17 mouse cellular contexts compared by ENCODE assay signal in genomic region chr10:60913456-60913900, GRCm38 (mm10).
DNase-seq lines count a peak whose midpoint lies in the region; ATAC-seq and TF ChIP-seq lines count a peak whose summit lies in the region.
"Had no signal": no experiment of that assay in that cellular context is flagged by ENCODE, and none has a peak within 500 bp of the region (broad histone marks: within the 10 kb centered on the region; RNA-seq: fewer than 3 reads in every experiment).

No protein-coding gene starts in this region.

- H3K4me3 ChIP-seq in midbrain, embryonic 14.5 days (replicated peaks; ENCODE audit: low read depth, low read length) = no peak overlapping the region
- H3K4me3 ChIP-seq in midbrain, embryonic 11.5 days (ENCODE audit: low read depth, low read length) = no peak overlapping the region
- H3K4me3 ChIP-seq in layer of hippocampus, adult 2 months = no peak overlapping the region
- H3K4me3 ChIP-seq: embryonic facial prominence, embryonic 12.5 days; liver, embryonic 12.5 days; midbrain, embryonic 12.5 days; neural tube, embryonic 13.5 days had no signal

- intact Hi-C loops in heart, postnatal 14 days (cut with DNase I) = no loop called here

- peak; percentile 70 for ATAC-seq in frontal cortex, adult (ENCODE audit: low TSS enrichment)
- no peak for ATAC-seq in midbrain, embryonic 14.5 days (ENCODE audit: low FRiP score, low TSS enrichment)
- ATAC-seq in midbrain, embryonic 11.5 days (ENCODE audit: low FRiP score) = no peak
- ATAC-seq: liver, embryonic 12.5 days; Patski had no signal

- H3K27ac ChIP-seq in midbrain, embryonic 14.5 days (replicated peaks; ENCODE audit: low read depth, low read length) = no peak overlapping the region
- no peak overlapping the region for H3K27ac ChIP-seq in midbrain, embryonic 11.5 days (ENCODE audit: low read depth, low read length)
- H3K27ac ChIP-seq in layer of hippocampus, adult 2 months = no peak overlapping the region
- H3K27ac ChIP-seq: embryonic facial prominence, embryonic 12.5 days; liver, embryonic 12.5 days; midbrain, embryonic 12.5 days; neural tube, embryonic 13.5 days had no signal

- peaks cover 21% of the 10 kb centered on the region for H3K4me1 ChIP-seq in midbrain, embryonic 14.5 days (ENCODE audit: control insufficient read depth, insufficient read depth, low read length)
- peaks cover 16% of the 10 kb centered on the region for H3K4me1 ChIP-seq in midbrain, embryonic 11.5 days (ENCODE audit: control insufficient read depth, insufficient read depth, low read length)
- H3K4me1 ChIP-seq: liver, embryonic 12.5 days had no signal

- no peaks in the 10 kb centered on the region for H3K36me3 ChIP-seq in midbrain, embryonic 14.5 days (ENCODE audit: control insufficient read depth, insufficient read depth, low read length)
- H3K36me3 ChIP-seq in midbrain, embryonic 11.5 days (ENCODE audit: control insufficient read depth, insufficient read depth, low read length) = no peaks in the 10 kb centered on the region
- H3K36me3 ChIP-seq: embryonic facial prominence, embryonic 12.5 days; liver, embryonic 12.5 days; midbrain, embryonic 12.5 days; neural tube, embryonic 13.5 days had no signal

- no peak overlapping the region for H3K9ac ChIP-seq in midbrain, embryonic 14.5 days (replicated peaks; ENCODE audit: low read length)
- H3K9ac ChIP-seq in midbrain, embryonic 11.5 days (ENCODE audit: low read length) = no peak overlapping the region
- H3K9ac ChIP-seq: embryonic facial prominence, embryonic 12.5 days; liver, embryonic 12.5 days; midbrain, embryonic 12.5 days; neural tube, embryonic 13.5 days had no signal

- 0 out of 2 replicates have a peak, but pooled peaks cover 3% of the 10 kb centered on the region for H3K9me3 ChIP-seq in midbrain, embryonic 14.5 days (ENCODE audit: control insufficient read depth, low read length)
- no peaks in the 10 kb centered on the region for H3K9me3 ChIP-seq in midbrain, embryonic 11.5 days (ENCODE audit: control insufficient read depth, low read length)
- H3K9me3 ChIP-seq: embryonic facial prominence, embryonic 12.5 days; liver, embryonic 12.5 days had no signal

- no peaks in the 10 kb centered on the region for H3K27me3 ChIP-seq in midbrain, embryonic 14.5 days (ENCODE audit: control insufficient read depth, insufficient read depth, low read length)
- H3K27me3 ChIP-seq in midbrain, embryonic 11.5 days (ENCODE audit: control insufficient read depth, insufficient read depth, low read length) = peaks cover 6% of the 10 kb centered on the region; the same call in 1 of the 2 replicates
- H3K27me3 ChIP-seq: liver, embryonic 12.5 days; neural tube, embryonic 13.5 days; Patski had no signal

- TF ChIP-seq CTCF in layer of hippocampus, adult 2 months (conservative IDR thresholded peaks at IDR 0.05) = no peak

- no peak overlapping the region for H3K4me2 ChIP-seq in midbrain, embryonic 14.5 days (ENCODE audit: low read length)
- no peak overlapping the region for H3K4me2 ChIP-seq in midbrain, embryonic 11.5 days
- H3K4me2 ChIP-seq: embryonic facial prominence, embryonic 12.5 days; liver, embryonic 12.5 days; midbrain, embryonic 12.5 days; neural tube, embryonic 13.5 days had no signal

- peak; percentile 18 for DNase-seq in adrenal gland, adult 2 months
- DNase-seq in adrenal gland, postnatal 4 days (ENCODE audit: low spot score in 2 of 2) = no peak
- no peak for DNase-seq in frontal cortex, postnatal 10 days (ENCODE audit: low spot score in 2 of 2)
- peak; percentile 50 for DNase-seq in midbrain, embryonic 14.5 days
- no peak for DNase-seq in midbrain, embryonic 11.5 days (ENCODE audit: low spot score, missing footprints)
- DNase-seq in heart, postnatal 14 days = peak; percentile 39 to 47
- DNase-seq in layer of hippocampus, adult 2 months (ENCODE audit: low spot score in 2 of 2) = no peak
- DNase-seq: cerebellum, adult 9-11 months; kidney, adult 2 months; lung, postnatal 10 days; right cerebral cortex, postnatal 25 days had no signal

- 78% methylated on average over 11 of the region's 11 CpGs for WGBS in midbrain, embryonic 14.5 days
- 86% methylated on average over 11 of the region's 11 CpGs for WGBS in midbrain, embryonic 11.5 days

Comparison
In these comparisons a context has a peak if more than half of its experiments do, and no peak if none do; other contexts are left out.
1. DNase-seq: peak in adrenal gland, adult 2 months (single experiment), midbrain, embryonic 14.5 days (single experiment) and heart, postnatal 14 days (2 of 2); none in adrenal gland, postnatal 4 days (0 of 2), frontal cortex, postnatal 10 days (0 of 2), midbrain, embryonic 11.5 days (single experiment) and layer of hippocampus, adult 2 months (0 of 2).